Mouse (Mus musculus) CD4-positive helper T cell, adult 2 months (primary cell): ENCODE results near the gene Lrpap1.

Experiments used
- DNase-seq: peaks from one replicate; pipeline ENCODE4 v3.0.0-alpha.2; 2012; ENCODE audit warnings: low read depth, missing footprints, low spot score

Lrpap1 gene

DNA sequence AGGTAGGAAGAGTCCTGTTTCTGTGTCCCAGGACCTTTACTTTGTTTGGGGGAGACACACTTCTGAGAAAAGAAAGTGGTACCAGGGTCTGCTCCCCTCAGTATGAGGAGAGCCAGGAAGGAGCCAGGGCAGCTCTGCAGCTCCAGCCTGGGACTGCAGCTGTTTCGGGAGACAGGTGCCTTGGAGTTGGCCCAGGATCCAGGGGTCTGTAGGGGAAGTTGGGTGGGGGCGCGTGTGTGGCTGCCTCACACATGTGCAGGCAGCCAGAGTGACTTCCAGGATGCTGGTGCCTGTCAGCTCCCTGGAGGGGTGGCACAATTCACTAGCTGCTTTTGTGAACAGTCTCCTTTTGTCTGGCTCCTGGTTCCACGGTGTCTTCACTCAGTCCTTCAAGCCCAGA is 48.0 kb downstream of the Lrpap1 start:
- no peak for DNase-seq

DNA sequence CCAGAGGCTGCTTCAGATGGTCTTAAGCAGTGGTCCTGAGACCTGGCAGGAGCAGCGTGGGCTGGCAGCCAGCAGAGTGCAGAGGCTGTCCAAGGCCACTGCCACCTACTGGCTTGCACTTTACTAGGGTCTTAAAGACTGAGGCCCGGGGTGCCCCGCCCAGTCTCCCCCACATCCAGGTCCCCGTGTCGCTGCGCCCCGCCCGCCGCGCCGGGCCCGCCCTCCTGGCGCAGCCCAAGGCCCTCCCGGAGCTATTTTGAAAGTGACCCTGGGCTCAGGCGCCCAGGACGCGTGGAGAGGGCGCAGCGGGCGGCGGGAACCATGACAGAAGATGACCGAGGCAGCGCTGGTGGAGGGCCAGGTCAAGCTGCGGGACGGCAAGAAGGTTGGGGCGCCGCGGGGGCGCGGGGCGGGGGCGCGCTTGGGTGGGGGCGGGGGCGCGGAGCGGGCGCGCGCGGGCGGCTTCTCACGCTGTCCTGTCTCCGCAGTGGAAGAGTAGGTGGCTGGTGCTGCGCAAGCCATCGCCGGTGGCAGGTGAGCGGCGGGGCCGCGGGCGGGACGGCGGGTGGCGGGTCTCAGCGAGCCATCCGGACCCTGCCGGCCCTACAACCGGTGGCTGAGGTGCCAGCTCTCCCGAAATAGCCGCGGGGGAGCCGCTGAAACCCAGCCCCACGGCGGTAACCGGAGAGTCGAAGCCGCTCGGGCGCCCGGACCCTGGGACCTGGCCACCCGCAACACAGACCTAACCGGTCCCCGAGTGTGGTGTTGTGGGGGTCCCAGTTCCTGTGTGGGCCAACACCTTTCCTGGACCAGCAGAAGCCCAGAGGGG is 48.7 kb downstream of the Lrpap1 start, which contains the start of gene Dok7:
TSS of gene Dok7 (plus strand) at position 163 of the 829 bp plus-strand sequence.
- DNase-seq: no peak

DNA sequence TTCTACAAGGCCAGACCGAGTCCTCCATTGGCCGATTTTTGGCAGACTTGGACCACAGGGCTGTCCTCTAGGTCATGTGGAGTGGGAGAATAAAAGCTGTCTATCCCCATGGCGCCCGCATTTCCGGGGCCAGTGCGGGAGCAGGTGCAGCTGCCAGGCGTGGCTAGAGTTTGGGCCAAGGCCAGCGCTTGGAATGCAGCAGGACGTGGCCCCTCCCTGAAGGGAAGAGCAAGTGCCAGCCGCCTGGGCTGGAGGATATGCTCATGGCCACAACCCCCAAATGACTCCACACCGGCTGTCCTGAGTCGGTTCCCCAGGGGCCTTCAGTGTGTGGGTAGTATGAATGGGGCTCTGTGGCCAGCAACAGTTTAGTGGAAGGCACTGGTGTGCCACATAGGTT is 50.5 kb downstream of the Lrpap1 start:
- no peak for DNase-seq

DNA sequence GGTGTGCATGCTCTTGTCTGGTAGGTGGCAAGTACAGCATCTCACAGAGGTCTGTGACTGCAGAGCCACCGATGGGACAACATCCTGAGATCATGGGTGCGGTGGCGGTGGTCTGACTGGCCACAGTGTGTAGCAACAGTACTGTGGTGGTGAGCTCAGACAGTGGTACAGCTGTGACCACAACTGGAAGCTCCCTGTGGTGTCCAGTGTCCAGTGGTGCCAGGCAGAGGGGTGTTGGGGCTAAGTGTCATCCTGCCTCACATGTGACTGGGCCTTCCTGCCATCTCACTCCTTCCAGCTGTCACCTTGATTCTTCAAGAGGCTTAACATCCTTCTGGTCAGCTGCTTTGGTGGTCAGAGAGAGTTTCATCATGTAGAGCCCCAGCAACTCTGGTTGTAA is 50.9 kb downstream of the Lrpap1 start:
- DNase-seq: no peak

DNA sequence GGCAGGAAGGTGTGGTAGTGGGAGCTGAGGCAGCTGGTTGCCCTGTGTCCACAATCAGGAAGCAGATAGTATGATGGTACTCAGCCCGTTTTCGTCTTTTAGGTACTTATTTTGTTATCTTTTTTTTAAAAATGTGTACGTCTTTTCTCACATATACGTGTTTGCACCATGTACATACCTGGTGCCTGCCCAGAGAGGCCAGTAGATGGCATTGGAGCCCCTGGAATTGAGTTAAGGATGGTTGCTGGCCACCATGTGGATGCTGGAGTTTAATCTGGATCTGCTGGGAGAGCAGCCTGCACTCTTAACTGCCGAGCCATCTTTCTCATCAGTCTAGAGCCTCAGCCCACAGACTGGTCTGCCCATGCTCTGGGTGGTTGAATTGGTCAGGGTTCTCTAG is 55.0 kb downstream of the Lrpap1 start:
- DNase-seq: no peak

DNA sequence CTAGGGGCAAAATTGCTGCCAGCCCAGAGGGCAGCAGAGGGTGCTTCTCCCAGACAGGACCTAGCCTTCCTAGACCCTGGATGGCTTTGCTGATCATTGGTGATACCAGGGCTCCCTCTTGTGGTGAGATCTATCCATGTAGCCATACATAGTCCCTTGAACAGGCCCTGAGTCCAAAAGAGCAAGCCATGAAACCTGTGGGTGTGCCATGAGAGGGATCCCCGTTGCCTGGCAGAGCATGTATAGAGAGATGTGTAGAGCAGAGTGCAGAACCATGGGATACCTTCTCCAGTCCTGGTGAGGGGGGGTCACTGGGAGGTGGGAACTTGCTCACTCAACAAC is 62.5 kb downstream of the Lrpap1 start:
- DNase-seq: peak; percentile 75

DNA sequence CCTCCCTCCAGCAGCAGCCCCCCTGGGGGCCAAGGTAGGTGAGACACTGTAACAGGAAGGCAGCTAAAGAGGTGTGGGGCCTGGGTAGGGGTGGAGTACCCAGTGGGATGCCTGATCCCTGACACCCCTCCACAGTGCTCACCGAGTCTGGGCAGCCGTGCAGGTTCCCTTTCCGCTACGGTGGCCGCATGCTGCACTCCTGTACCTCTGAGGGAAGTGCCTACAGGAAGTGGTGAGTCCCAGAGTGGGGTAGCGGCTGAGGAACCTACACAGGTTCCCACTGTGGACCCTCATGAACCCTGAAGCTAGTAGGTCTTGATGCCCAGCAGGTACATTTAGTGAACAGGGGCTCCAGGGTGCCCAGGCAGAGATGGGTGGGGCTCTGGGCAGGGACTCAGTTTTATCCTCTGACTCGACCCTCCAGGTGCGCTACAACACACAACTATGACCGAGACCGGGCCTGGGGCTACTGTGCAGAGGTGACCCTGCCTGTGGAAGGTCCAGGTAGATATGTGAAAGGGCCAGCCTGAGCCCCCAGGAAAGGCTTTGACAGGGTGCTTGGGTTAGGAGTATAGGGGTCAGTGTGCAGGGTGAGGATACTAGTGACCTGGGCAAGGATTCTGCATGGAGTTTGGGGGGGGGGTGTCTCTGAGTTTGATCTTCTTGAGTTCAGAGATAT is 63.0 kb downstream of the Lrpap1 start:
- peak; percentile 46 for DNase-seq
